ENCODE assay signal across 25 mouse cellular contexts in genomic region chr14:49300326-49300725, GRCm38 (mm10). TPM values are rescaled to one million over a fixed set of nuclear protein-coding genes. Genes with fewer than 3 reads are reported as not detected.
DNase-seq lines count a peak whose midpoint lies in the region; TF ChIP-seq lines count a peak whose summit lies in the region.
"Had no signal": no experiment of that assay in that cellular context is flagged by ENCODE, and none has a peak within 500 bp of the region (broad histone marks: within the 10 kb centered on the region; RNA-seq: fewer than 3 reads in every experiment).

No protein-coding gene starts in this region.

- peaks cover 6% of the 10 kb centered on the region for H3K4me1 ChIP-seq in small intestine, adult 2 months (ENCODE audit: control insufficient read depth, insufficient read depth, insufficient read length, low read length)
- H3K4me1 ChIP-seq: embryonic facial prominence, embryonic 13.5 days; forebrain, embryonic 13.5 days had no signal

- peak; percentile 16 for DNase-seq in adrenal gland, postnatal 10 days
- no peak for DNase-seq in adrenal gland, postnatal 4 days (ENCODE audit: low spot score in 2 of 2)
- peak; percentile 21 for DNase-seq in kidney, postnatal 10 days
- no peak for DNase-seq in kidney, adult 11 months
- DNase-seq in left cerebral cortex, postnatal 4 days = peak; percentile 21
- no peak for DNase-seq in left cerebral cortex, adult 8-10 months (ENCODE audit: low spot score in 2 of 2)
- DNase-seq: cerebellum, adult 11 months; cerebellum, adult 8-10 months; cerebellum, postnatal 25 days; gastrocnemius, adult 2 months; heart, postnatal 10 days; heart, postnatal 4 days had no signal

- H3K27me3 ChIP-seq in small intestine, adult 2 months (ENCODE audit: control insufficient read depth, insufficient read depth, low read length) = no peaks in the 10 kb centered on the region
- H3K27me3 ChIP-seq: embryonic facial prominence, embryonic 13.5 days; forebrain, embryonic 13.5 days; hindbrain, embryonic 12.5 days; Patski had no signal

- WGBS in small intestine, adult 2 months = 18% methylated on average over 8 of the region's 8 CpGs

- peak overlapping the region; percentile 26; the same call in 1 of the 2 replicates for H3K4me3 ChIP-seq in small intestine, adult 2 months (ENCODE audit: low read depth, low read length)
- H3K4me3 ChIP-seq: embryonic facial prominence, embryonic 13.5 days; forebrain, embryonic 13.5 days; gastrocnemius, adult 2 months; heart, embryonic 10.5 days; hindbrain, embryonic 12.5 days had no signal

- intact Hi-C loops in left cerebral cortex, postnatal 4 days (cut with DNase I) = no loop called here

- no peak for TF ChIP-seq POLR2A in small intestine, adult 2 months (IDR thresholded peaks at IDR 0.05; ENCODE audit: low read depth, low read length)

- H3K27ac ChIP-seq in small intestine, adult 2 months (ENCODE audit: insufficient read depth, low read depth, low read length) = no peak overlapping the region
- H3K27ac ChIP-seq: embryonic facial prominence, embryonic 13.5 days; forebrain, embryonic 13.5 days; gastrocnemius, adult 2 months; heart, embryonic 10.5 days; hindbrain, embryonic 12.5 days had no signal

- H3K36me3 ChIP-seq in small intestine, adult 2 months (ENCODE audit: control insufficient read depth, insufficient read depth, low read length) = no peaks in the 10 kb centered on the region
- H3K36me3 ChIP-seq: embryonic facial prominence, embryonic 13.5 days; heart, embryonic 10.5 days; hindbrain, embryonic 12.5 days had no signal

- no peak for TF ChIP-seq CTCF in small intestine, adult 2 months (IDR thresholded peaks at IDR 0.05; ENCODE audit: extremely low read depth, insufficient read length, insufficient replicate concordance, low read depth, low read length)

RNA-seq across cellular contexts. Expression of gene ccdc198, which starts 55.1 kb away (rescaled TPM):
- under 1 TPM in 1 of 2 experiments, not detected in 1; 0.57 TPM for total RNA-seq in adrenal gland, postnatal 10 days (2021)
- 10 to 100 TPM in 1 of 2 experiments, under 1 TPM in 1; 0.37 to 14.3 TPM for total RNA-seq in adrenal gland, postnatal 4 days (2021)
- not detected for total RNA-seq in left cerebral cortex, postnatal 4 days (2021)
- not detected for total RNA-seq in left cerebral cortex, adult 8-10 months (2022)
- polyA plus RNA-seq in small intestine, adult 2 months (2012; rRNA removed) = 0.18 and 0.47 TPM in 2 replicates
- total RNA-seq: adrenal gland, adult 18-20 months; adrenal gland, postnatal 25 days; gastrocnemius, adult 2 months; gastrocnemius, postnatal 4 days; heart, adult 18-20 months; heart, postnatal 10 days; heart, postnatal 4 days had no signal
- polyA plus RNA-seq: activated CD4-positive, CD25-positive, alpha-beta regulatory T cell, adult 4 months; C2C12; cortical plate, adult 2 months had no signal

Comparison
In these comparisons a context has a peak if more than half of its experiments do, and no peak if none do; other contexts are left out.
1. DNase-seq: peak in adrenal gland, postnatal 10 days (single experiment), kidney, postnatal 10 days (single experiment) and left cerebral cortex, postnatal 4 days (single experiment); none in adrenal gland, postnatal 4 days (0 of 2), kidney, adult 11 months (single experiment) and left cerebral cortex, adult 8-10 months (0 of 2).